In genomic region chr10:75151311-75151710, GRCm38 (mm10) we compare ENCODE assay signal across 8 mouse cellular contexts.
DNase-seq lines count a peak whose midpoint lies in the region; ATAC-seq lines count a peak whose summit lies in the region.

No protein-coding gene starts in this region.

- H3K4me3 ChIP-seq in hindbrain, embryonic 16.5 days (ENCODE audit: low read length) = no peak overlapping the region

- H3K4me2 ChIP-seq in hindbrain, embryonic 16.5 days (ENCODE audit: low read length) = no peak overlapping the region

- no peaks in the 10 kb centered on the region for H3K9me3 ChIP-seq in hindbrain, embryonic 16.5 days (ENCODE audit: control insufficient read depth, low read length)

- H3K9ac ChIP-seq in hindbrain, embryonic 16.5 days (ENCODE audit: low read depth, low read length) = no peak overlapping the region

- H3K27me3 ChIP-seq in hindbrain, embryonic 16.5 days (replicated peaks; ENCODE audit: control insufficient read depth, insufficient read depth, low read length) = no peaks in the 10 kb centered on the region

- peak; percentile 68 for DNase-seq in T-cell, adult 2 months (ENCODE audit: low spot score)
- peak; percentile 91 to 96 for DNase-seq in cerebellum, postnatal 10 days
- DNase-seq in frontal cortex, postnatal 36 days (ENCODE audit: low spot score in 2 of 2) = peak; percentile 65 to 89
- peak; percentile 40 to 70 for DNase-seq in layer of hippocampus, postnatal 25 days (ENCODE audit: extremely low spot score in 1 of 2, low spot score in 1 of 2)
- peak; percentile 92 for DNase-seq in lung, postnatal 25 days (ENCODE audit: low spot score)
- DNase-seq in retina, postnatal 1 day = peak; percentile 90
- peak; percentile 58 for DNase-seq in urinary bladder, postnatal 25 days (ENCODE audit: low spot score)

- peaks cover 13% of the 10 kb centered on the region for H3K36me3 ChIP-seq in hindbrain, embryonic 16.5 days (ENCODE audit: control insufficient read depth, insufficient read depth, low read length)

- H3K4me1 ChIP-seq in hindbrain, embryonic 16.5 days (ENCODE audit: control insufficient read depth, insufficient read depth, low read depth, low read length) = no peaks in the 10 kb centered on the region

- peak; percentile 71 for ATAC-seq in hindbrain, embryonic 16.5 days

- no peak overlapping the region for H3K27ac ChIP-seq in hindbrain, embryonic 16.5 days (ENCODE audit: low read depth, low read length)
